Mouse (Mus musculus) hindbrain, embryonic 16.5 days (tissue): ENCODE results near the gene Ppp2r5a. TPM values are rescaled to one million over a fixed set of nuclear protein-coding genes. Genes with fewer than 3 reads are reported as not detected.

Experiments
- ATAC-seq: fragments of 200-750 bp; cut with Nextera tagmentation; 2 replicates; pipeline ENCODE4 v1.8.0; 2017; ENCODE audit warnings: moderate TSS enrichment, moderate library complexity
- H3K27ac ChIP-seq: fragments of 300-500 bp; sonication (generic); 2 replicates; pipeline ENCODE4 v1.5.1; 2014; ENCODE audit warnings: low read depth, mild to moderate bottlenecking, control low read depth, low read length, moderate library complexity
- H3K27me3 ChIP-seq: fragments of 300-500 bp; sonication (generic); replicated peaks from 2 replicates; pipeline ENCODE4 v1.6.1; 2014; ENCODE audit warnings: low read length; ENCODE audit not compliant: control insufficient read depth, insufficient read depth
- H3K36me3 ChIP-seq: fragments of 300-500 bp; sonication (generic); 2 replicates; pipeline ENCODE4 v1.6.1; 2014; ENCODE audit warnings: mild to moderate bottlenecking, low read length, moderate library complexity, mixed read lengths; ENCODE audit not compliant: control insufficient read depth, insufficient read depth
- H3K4me1 ChIP-seq: fragments of 300-500 bp; sonication (generic); 2 replicates; pipeline ENCODE4 v1.6.1; 2014; ENCODE audit warnings: low read depth, low read length; ENCODE audit not compliant: control insufficient read depth, insufficient read depth
- H3K4me2 ChIP-seq: fragments of 300-500 bp; sonication (generic); 2 replicates; pipeline ENCODE4 v1.6.1; 2014; ENCODE audit warnings: mild to moderate bottlenecking, low read length, control low read depth, moderate library complexity
- H3K4me3 ChIP-seq: fragments of 300-500 bp; sonication (generic); 2 replicates; pipeline ENCODE4 v1.5.1; 2014; ENCODE audit warnings: mild to moderate bottlenecking, low read length, control low read depth, moderate library complexity
- H3K9ac ChIP-seq: fragments of 300-500 bp; sonication (generic); 2 replicates; pipeline ENCODE4 v1.6.1; 2014; ENCODE audit warnings: low read depth, mild to moderate bottlenecking, control low read depth, low read length, moderate library complexity
- H3K9me3 ChIP-seq: fragments of 300-500 bp; sonication (generic); 2 replicates; pipeline ENCODE4 v1.6.1; 2014; ENCODE audit warnings: mild to moderate bottlenecking, low read length, moderate library complexity; ENCODE audit not compliant: control insufficient read depth
- WGBS: fragments of 180-500 bp; shearing (Covaris S2); extraction: QIAGEN DNeasy Blood & Tissue Kit; methylation state at CpG from one replicate; pipeline ENCODE4 v1.1.7; 2014; 5-methylcytosine and 5-hydroxymethylcytosine counted together
- polyA plus RNA-seq: library from polyadenylated mRNA; unstranded; fragments of >200 nt; fragmentation: Nextera tagmentation; extraction: Ambion mirVana; gene quantifications from 2 replicates; pipeline ENCODE4 v1.2.1, GENCODE M21; 2015

The Ppp2r5a gene
- polyA plus RNA-seq, 1 experiment from 2014 or later: 6.3 TPM

DNA sequence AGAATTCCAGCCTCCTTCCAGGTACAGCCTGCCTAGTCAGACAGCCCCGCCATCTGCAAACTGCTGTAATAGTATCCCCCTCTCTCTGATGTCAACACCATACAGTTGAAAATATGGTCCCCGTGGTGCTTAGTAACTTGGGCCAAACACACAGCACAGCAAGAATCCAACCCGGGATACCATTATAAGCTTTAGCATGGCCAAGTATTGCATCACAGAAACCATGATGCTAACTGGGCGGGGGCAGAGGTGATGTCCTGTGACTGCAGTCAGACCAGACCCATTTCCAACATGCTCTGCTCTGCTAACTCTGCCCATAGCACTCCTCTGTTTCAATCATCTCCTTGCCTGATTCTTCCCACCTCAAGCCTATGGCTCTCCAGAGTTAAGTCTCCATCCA is 89.1 kb downstream of the Ppp2r5a start:
- Histone ChIP-seq H3K4me3 (no peak overlapping the region), H3K9ac (no peak overlapping the region), H3K9me3 (no peaks in the 10 kb centered on the region), H3K36me3 (no peaks in the 10 kb centered on the region), H3K4me1 (peaks cover 4% of the 10 kb centered on the region; the same call in 1 of the 2 replicates), H3K27ac (no peak overlapping the region), H3K27me3 (no peaks in the 10 kb centered on the region), H3K4me2 (no peak overlapping the region)
- ATAC-seq: no peak
- WGBS: 75% methylated on average over 4 of the region's 4 CpGs

DNA sequence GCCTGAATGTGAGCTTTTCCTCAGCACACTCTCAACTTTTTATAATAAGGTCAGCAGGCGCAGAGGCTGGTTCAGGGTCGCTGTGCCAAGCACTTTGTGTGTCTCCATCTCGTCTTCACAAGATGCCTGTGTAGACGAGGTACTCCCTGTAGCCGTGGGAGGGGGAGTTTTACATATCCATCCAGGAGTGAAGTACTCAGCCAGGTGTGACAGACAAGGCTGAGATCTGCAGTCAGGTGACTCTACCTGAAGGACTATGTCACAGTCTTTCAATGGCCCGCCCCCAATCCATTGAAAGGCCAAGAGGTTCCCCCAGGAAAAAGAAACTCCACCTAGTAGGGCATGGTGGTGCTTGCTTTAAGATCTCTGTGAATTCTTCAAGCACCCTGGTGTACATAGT is 89.9 kb downstream of the Ppp2r5a start:
- Histone ChIP-seq H3K9me3 (no peaks in the 10 kb centered on the region), H3K36me3 (no peaks in the 10 kb centered on the region), H3K4me1 (peaks cover 4% of the 10 kb centered on the region; the same call in 1 of the 2 replicates), H3K4me3 (no peak overlapping the region; the same call in 1 of the 2 replicates), H3K27me3 (no peaks in the 10 kb centered on the region), H3K27ac (no peak overlapping the region), H3K9ac (peak overlapping the region; percentile 65; the same call in 1 of the 2 replicates), H3K4me2 (peak overlapping the region; percentile 53)
- WGBS: 74% methylated on average over 6 of the region's 6 CpGs
- no peak for ATAC-seq

GRCm38 (mm10) chr1:191312513-191312941 is 90.5 kb downstream of the Ppp2r5a start:
- 2% methylated on average over 14 of the region's 14 CpGs for WGBS
- H3K4me1 ChIP-seq: peaks cover 4% of the 10 kb centered on the region; the same call in 1 of the 2 replicates
- H3K27ac ChIP-seq: no peak overlapping the region
- H3K4me3 ChIP-seq: peak overlapping the region; percentile 46
- H3K27me3 ChIP-seq: no peaks in the 10 kb centered on the region
- H3K9me3 ChIP-seq: no peaks in the 10 kb centered on the region
- peak overlapping the region; percentile 53 for H3K4me2 ChIP-seq
- peak overlapping the region; percentile 65 for H3K9ac ChIP-seq
- ATAC-seq: peak; percentile 91
- 0 out of 2 replicates have a peak, but pooled peaks cover 2% of the 10 kb centered on the region for H3K36me3 ChIP-seq

DNA sequence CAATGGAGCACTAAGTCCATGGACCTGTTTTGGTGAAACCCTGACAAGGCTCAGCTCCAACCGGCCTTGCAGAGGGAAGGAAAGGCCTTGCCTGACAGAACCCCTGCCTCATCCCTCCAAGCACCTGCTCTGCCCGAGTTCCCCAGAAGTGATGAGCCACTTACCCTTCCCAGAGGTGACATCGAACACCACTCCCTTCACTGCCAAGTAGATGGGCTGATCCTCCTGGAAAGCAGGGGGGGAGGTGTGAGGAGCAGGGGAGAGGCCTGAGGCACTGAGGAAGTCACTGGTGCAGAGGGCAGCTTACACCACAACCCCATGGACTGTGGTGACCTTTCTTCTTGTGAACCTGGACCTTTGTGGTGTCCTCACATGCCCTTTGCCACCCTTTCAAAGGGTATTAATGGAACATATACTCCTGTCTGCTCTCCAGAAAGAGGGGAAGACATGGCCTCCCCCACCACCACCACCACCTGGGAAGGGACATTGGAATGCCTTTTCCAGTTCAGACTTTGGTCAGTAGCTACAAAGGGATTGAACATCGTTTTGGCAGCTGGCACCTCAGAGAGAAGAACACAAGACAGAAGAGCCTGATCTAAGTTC is 91.7 kb downstream of the Ppp2r5a start:
- 0 out of 2 replicates have a peak, but pooled peaks cover 2% of the 10 kb centered on the region for H3K36me3 ChIP-seq
- H3K27ac ChIP-seq: no peak overlapping the region
- ATAC-seq: no peak
- peaks cover 4% of the 10 kb centered on the region; the same call in 1 of the 2 replicates for H3K4me1 ChIP-seq
- no peak overlapping the region for H3K4me2 ChIP-seq
- H3K9me3 ChIP-seq: no peaks in the 10 kb centered on the region
- H3K4me3 ChIP-seq: no peak overlapping the region
- no peaks in the 10 kb centered on the region for H3K27me3 ChIP-seq
- WGBS: 83% methylated on average over 4 of the region's 4 CpGs
- no peak overlapping the region for H3K9ac ChIP-seq

DNA sequence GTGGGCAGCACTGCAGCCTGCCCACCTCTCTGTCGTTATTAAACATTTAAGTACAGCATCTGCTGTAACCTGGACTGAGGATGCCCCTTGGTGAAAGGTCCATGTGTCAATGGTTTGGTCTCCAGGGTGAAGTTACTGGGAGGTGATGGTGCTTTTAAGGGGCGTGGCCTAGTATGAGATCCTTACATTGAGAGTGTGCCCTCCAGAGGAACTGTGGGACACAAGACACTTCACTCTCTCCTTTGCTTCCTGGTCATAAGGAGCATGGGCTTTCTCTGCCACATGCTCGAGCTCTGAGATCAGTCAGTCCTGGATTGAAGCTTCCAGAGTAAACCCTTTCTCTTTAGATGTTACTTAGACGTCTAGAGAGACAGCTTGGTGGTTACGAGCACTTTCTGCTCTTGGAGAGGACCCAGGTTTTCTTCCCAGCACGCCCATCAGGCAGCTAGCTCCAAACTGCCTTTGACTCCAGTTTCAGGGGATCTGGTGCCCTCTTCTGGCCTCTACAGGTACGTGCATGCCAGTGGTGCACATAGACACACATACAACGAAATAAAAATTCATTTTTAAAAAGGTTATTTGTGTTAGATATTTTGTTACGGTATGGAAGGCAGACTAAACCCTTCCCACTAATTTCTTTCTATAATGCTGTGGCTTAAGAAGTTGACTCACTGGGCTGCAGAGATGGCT is 95.2 kb downstream of the Ppp2r5a start:
- no peak overlapping the region for H3K27ac ChIP-seq
- no peak for ATAC-seq
- 84% methylated on average over 9 of the region's 9 CpGs for WGBS
- no peak overlapping the region for H3K9ac ChIP-seq
- no peak overlapping the region for H3K4me2 ChIP-seq
- no peaks in the 10 kb centered on the region for H3K9me3 ChIP-seq
- peaks cover 3% of the 10 kb centered on the region; the same call in 1 of the 2 replicates for H3K4me1 ChIP-seq
- no peak overlapping the region for H3K4me3 ChIP-seq
- no peaks in the 10 kb centered on the region for H3K27me3 ChIP-seq
- 0 out of 2 replicates have a peak, but pooled peaks cover 2% of the 10 kb centered on the region for H3K36me3 ChIP-seq

- Histone ChIP-seq H3K9me3 (no peaks in the 10 kb centered on the region), H3K4me3 (no peak overlapping the region), H3K36me3 (0 out of 2 replicates have a peak, but pooled peaks cover 2% of the 10 kb centered on the region), H3K27me3 (no peaks in the 10 kb centered on the region), H3K27ac (no peak overlapping the region), H3K9ac (no peak overlapping the region), H3K4me2 (no peak overlapping the region), H3K4me1 (no peaks in the 10 kb centered on the region)
- ATAC-seq: no peak
- 88% methylated on average over 9 of the region's 9 CpGs for WGBS
Observed at GRCm38 (mm10) chr1:191306316-191306715, 96.8 kb downstream of the Ppp2r5a start.

DNA sequence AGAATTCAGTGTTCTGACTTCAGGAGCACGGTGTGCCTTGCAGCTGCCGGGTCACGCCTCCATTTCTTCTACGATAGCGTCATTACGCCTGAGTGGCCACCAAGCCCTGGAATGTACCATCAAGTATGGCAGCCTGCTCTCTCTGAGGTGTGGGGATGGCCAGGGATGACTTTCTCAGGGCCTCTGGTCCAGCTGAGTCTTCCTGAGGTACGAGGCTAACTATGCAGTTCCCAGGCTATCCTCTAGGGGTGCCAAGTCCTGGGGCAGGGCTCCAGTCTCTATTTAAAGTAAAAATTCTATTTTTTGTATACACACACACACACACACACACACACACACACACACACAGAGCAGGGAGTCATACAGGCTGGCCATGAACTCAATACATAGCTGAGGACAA is 97.5 kb downstream of the Ppp2r5a start:
- 73% methylated on average over 7 of the region's 7 CpGs for WGBS
- H3K27ac ChIP-seq: no peak overlapping the region
- no peak overlapping the region for H3K4me3 ChIP-seq
- H3K9ac ChIP-seq: no peak overlapping the region
- no peaks in the 10 kb centered on the region for H3K9me3 ChIP-seq
- 0 out of 2 replicates have a peak, but pooled peaks cover 2% of the 10 kb centered on the region for H3K36me3 ChIP-seq
- no peaks in the 10 kb centered on the region for H3K27me3 ChIP-seq
- H3K4me1 ChIP-seq: no peaks in the 10 kb centered on the region
- no peak overlapping the region for H3K4me2 ChIP-seq
- no peak for ATAC-seq

- Histone ChIP-seq H3K9me3 (no peaks in the 10 kb centered on the region), H3K4me2 (no peak overlapping the region), H3K9ac (no peak overlapping the region), H3K27me3 (no peaks in the 10 kb centered on the region), H3K4me3 (no peak overlapping the region), H3K27ac (no peak overlapping the region), H3K4me1 (no peaks in the 10 kb centered on the region), H3K36me3 (0 out of 2 replicates have a peak, but pooled peaks cover 2% of the 10 kb centered on the region)
- WGBS: 66% methylated on average over 6 of the region's 6 CpGs
- no peak for ATAC-seq
Observed at GRCm38 (mm10) chr1:191304216-191304615, 98.9 kb downstream of the Ppp2r5a start.

- 73% methylated on average over 3 of the region's 3 CpGs for WGBS
Observed at GRCm38 (mm10) chr1:191303736-191304135, 99.3 kb downstream of the Ppp2r5a start.

More at GRCm38 (mm10) chr1:191303736-191304135, 99.3 kb downstream of the Ppp2r5a start:
- H3K36me3 ChIP-seq: 0 out of 2 replicates have a peak, but pooled peaks cover 2% of the 10 kb centered on the region
- H3K4me3 ChIP-seq: no peak overlapping the region
- no peaks in the 10 kb centered on the region for H3K27me3 ChIP-seq
- no peaks in the 10 kb centered on the region for H3K9me3 ChIP-seq
- no peak overlapping the region for H3K9ac ChIP-seq
- H3K27ac ChIP-seq: no peak overlapping the region
- no peak for ATAC-seq
- no peak overlapping the region for H3K4me2 ChIP-seq
- H3K4me1 ChIP-seq: no peaks in the 10 kb centered on the region
